Mouse (Mus musculus): ENCODE data around the gene Ifrd2. TPM values are rescaled to one million over a fixed set of nuclear protein-coding genes. Genes with fewer than 3 reads are reported as not detected.

Ifrd2 gene
- polyA plus RNA-seq, 2 experiments: 55.0 to 57.3 TPM

GRCm38 (mm10) chr9:107566855-107567254, 20.6 kb upstream of the Ifrd2 start:
- peaks cover 31% of the 10 kb centered on the region for H3K4me1 ChIP-seq (ENCODE audit: control insufficient read depth, insufficient read depth, low read length)
- DNase-seq (ENCODE audit: low spot score) (no peak), ATAC-seq (ENCODE audit: low FRiP score, low read depth) (no peak)
- no peak for TF ChIP-seq POLR2A (IDR thresholded peaks at IDR 0.05; ENCODE audit: borderline replicate concordance, extremely low read depth, insufficient read depth, insufficient read length)
- no peaks in the 10 kb centered on the region for H3K27me3 ChIP-seq (ENCODE audit: control insufficient read depth, insufficient read depth, low read length)
- no peak overlapping the region for H3K9ac ChIP-seq (ENCODE audit: low read depth, low read length, severe bottlenecking)
- peak overlapping the region; percentile 93; the same call in 1 of the 2 replicates for H3K4me2 ChIP-seq (replicated peaks; ENCODE audit: low read depth, low read length, severe bottlenecking)
- H3K4me3 ChIP-seq (replicated peaks; ENCODE audit: low read length): no peak overlapping the region
- H3K36me3 ChIP-seq (ENCODE audit: control insufficient read depth, insufficient read depth, low read length): peaks cover 26% of the 10 kb centered on the region
- no peaks in the 10 kb centered on the region for H3K9me3 ChIP-seq (ENCODE audit: control insufficient read depth, low read length)
- peak overlapping the region; percentile 75; the same call in 1 of the 2 replicates for H3K27ac ChIP-seq (replicated peaks; ENCODE audit: low read depth, low read length)
- 75% methylated on average over 3 of the region's 3 CpGs for WGBS

- no peak for TF ChIP-seq POLR2A (IDR thresholded peaks at IDR 0.05; ENCODE audit: borderline replicate concordance, extremely low read depth, insufficient read depth, insufficient read length)
- no peaks in the 10 kb centered on the region for H3K9me3 ChIP-seq (ENCODE audit: control insufficient read depth, low read length)
- H3K36me3 ChIP-seq (ENCODE audit: control insufficient read depth, insufficient read depth, low read length): peaks cover 28% of the 10 kb centered on the region
- peak within 1 kb of the TSS; percentile 78 for H3K9ac ChIP-seq (ENCODE audit: low read depth, low read length, severe bottlenecking)
- peak within 1 kb of the TSS; percentile 75 for H3K27ac ChIP-seq (replicated peaks; ENCODE audit: low read depth, low read length)
- peak within 1 kb of the TSS; percentile 93 for H3K4me2 ChIP-seq (replicated peaks; ENCODE audit: low read depth, low read length, severe bottlenecking)
- H3K4me1 ChIP-seq (ENCODE audit: control insufficient read depth, insufficient read depth, low read length): peaks cover 31% of the 10 kb centered on the region
- peak within 1 kb of the TSS; percentile 75 for H3K4me3 ChIP-seq (replicated peaks; ENCODE audit: low read length)
- H3K27me3 ChIP-seq (ENCODE audit: control insufficient read depth, insufficient read depth, low read length): no peaks in the 10 kb centered on the region
- DNase-seq (ENCODE audit: low spot score): no peak
- WGBS: 9% methylated on average over 17 of the region's 18 CpGs
- no peak for ATAC-seq (ENCODE audit: low FRiP score, low read depth)
Observed at GRCm38 (mm10) chr9:107567702-107568319, 19.6 kb upstream of the Ifrd2 start, which contains the start of gene Hyal2. Gene Hyal2, plus strand, starts transcription at chr9:107567945.

- peak overlapping the region; percentile 78 for H3K9ac ChIP-seq (ENCODE audit: low read depth, low read length, severe bottlenecking)
- 0 out of 2 replicates have a peak, but pooled peaks have one; percentile 74 for TF ChIP-seq POLR2A (IDR thresholded peaks at IDR 0.05; ENCODE audit: borderline replicate concordance, extremely low read depth, insufficient read depth, insufficient read length)
- peak; percentile 87 for DNase-seq (ENCODE audit: low spot score)
- H3K4me2 ChIP-seq (replicated peaks; ENCODE audit: low read depth, low read length, severe bottlenecking): peak overlapping the region; percentile 93
- H3K36me3 ChIP-seq (ENCODE audit: control insufficient read depth, insufficient read depth, low read length): peaks cover 36% of the 10 kb centered on the region
- under 1% methylated on average over 41 of the region's 41 CpGs for WGBS
- peaks cover 31% of the 10 kb centered on the region for H3K4me1 ChIP-seq (ENCODE audit: control insufficient read depth, insufficient read depth, low read length)
- peak; percentile 88 for ATAC-seq (ENCODE audit: low FRiP score, low read depth)
- H3K9me3 ChIP-seq (ENCODE audit: control insufficient read depth, low read length): no peaks in the 10 kb centered on the region
- peak overlapping the region; percentile 75 for H3K4me3 ChIP-seq (replicated peaks; ENCODE audit: low read length)
- no peaks in the 10 kb centered on the region for H3K27me3 ChIP-seq (ENCODE audit: control insufficient read depth, insufficient read depth, low read length)
- H3K27ac ChIP-seq (replicated peaks; ENCODE audit: low read depth, low read length): peak overlapping the region; percentile 75
Observed at GRCm38 (mm10) chr9:107568331-107569261, 18.8 kb upstream of the Ifrd2 start.

GRCm38 (mm10) chr9:107569270-107569669, 18.2 kb upstream of the Ifrd2 start:
- Histone ChIP-seq H3K27me3 (ENCODE audit: control insufficient read depth, insufficient read depth, low read length) (no peaks in the 10 kb centered on the region), H3K4me3 (replicated peaks; ENCODE audit: low read length) (peak overlapping the region; percentile 75), H3K4me2 (replicated peaks; ENCODE audit: low read depth, low read length, severe bottlenecking) (peak overlapping the region; percentile 93), H3K4me1 (ENCODE audit: control insufficient read depth, insufficient read depth, low read length) (peaks cover 27% of the 10 kb centered on the region), H3K9ac (ENCODE audit: low read depth, low read length, severe bottlenecking) (peak overlapping the region; percentile 78), H3K27ac (replicated peaks; ENCODE audit: low read depth, low read length) (peak overlapping the region; percentile 75), H3K36me3 (ENCODE audit: control insufficient read depth, insufficient read depth, low read length) (peaks cover 38% of the 10 kb centered on the region), H3K9me3 (ENCODE audit: control insufficient read depth, low read length) (no peaks in the 10 kb centered on the region)
- DNase-seq (ENCODE audit: low spot score) (peak; percentile 19), ATAC-seq (ENCODE audit: low FRiP score, low read depth) (peak; percentile 42)
- WGBS: under 1% methylated on average over 21 of the region's 23 CpGs
- TF ChIP-seq POLR2A (IDR thresholded peaks at IDR 0.05; ENCODE audit: borderline replicate concordance, extremely low read depth, insufficient read depth, insufficient read length): no peak

- DNase-seq (ENCODE audit: low spot score) (no peak), ATAC-seq (ENCODE audit: low FRiP score, low read depth) (no peak)
- H3K4me3 ChIP-seq (replicated peaks; ENCODE audit: low read length): peak overlapping the region; percentile 75
- peaks cover 27% of the 10 kb centered on the region for H3K4me1 ChIP-seq (ENCODE audit: control insufficient read depth, insufficient read depth, low read length)
- H3K4me2 ChIP-seq (replicated peaks; ENCODE audit: low read depth, low read length, severe bottlenecking): peak overlapping the region; percentile 93
- peaks cover 43% of the 10 kb centered on the region for H3K36me3 ChIP-seq (ENCODE audit: control insufficient read depth, insufficient read depth, low read length)
- no peaks in the 10 kb centered on the region for H3K9me3 ChIP-seq (ENCODE audit: control insufficient read depth, low read length)
- peak overlapping the region; percentile 78 for H3K9ac ChIP-seq (ENCODE audit: low read depth, low read length, severe bottlenecking)
- peak overlapping the region; percentile 75; the same call in 1 of the 2 replicates for H3K27ac ChIP-seq (replicated peaks; ENCODE audit: low read depth, low read length)
- H3K27me3 ChIP-seq (ENCODE audit: control insufficient read depth, insufficient read depth, low read length): no peaks in the 10 kb centered on the region
- 31% methylated on average over 13 of the region's 13 CpGs for WGBS
- TF ChIP-seq POLR2A (IDR thresholded peaks at IDR 0.05; ENCODE audit: borderline replicate concordance, extremely low read depth, insufficient read depth, insufficient read length): no peak
Observed at GRCm38 (mm10) chr9:107570016-107570415, 17.4 kb upstream of the Ifrd2 start.
